Mouse (Mus musculus): ENCODE measurements around the gene Hbb-y.

- TF ChIP-seq CTCF (IDR thresholded peaks at IDR 0.05; ENCODE audit: low read depth) (no peak), EP300 (optimal IDR thresholded peaks at IDR 0.05) (no peak)
These were observed 10.0 kb downstream of the Hbb-y start, which contains the start of gene Hbb-bh1 for GRCm38 (mm10) chr7:103843034-103843433.

Measured in stomach, postnatal 0 days (tissue).